Mouse (Mus musculus): Measurements from ENCODE around the gene Gpr84. TPM values are rescaled to one million over a fixed set of nuclear protein-coding genes. Genes with fewer than 3 reads are reported as not detected.

The Gpr84 gene
- total RNA-seq, 2 experiments from 2014 or later, result 0.14 TPM; not detected in 1

- DNase-seq, result no peak
Measured at GRCm38 (mm10) chr15:103305792-103306645, 4.4 kb downstream of the Gpr84 start.

- peak; percentile 93 for DNase-seq
Measured at GRCm38 (mm10) chr15:103305070-103305678, 5.2 kb downstream of the Gpr84 start.

GRCm38 (mm10) chr15:103304616-103304969, 5.8 kb downstream of the Gpr84 start:
- no peak for DNase-seq

GRCm38 (mm10) chr15:103303916-103304615, 6.3 kb downstream of the Gpr84 start:
- no peak for DNase-seq

- no peak for DNase-seq
Measured at GRCm38 (mm10) chr15:103302341-103303021, 7.9 kb downstream of the Gpr84 start.

- no peak for DNase-seq
Measured at GRCm38 (mm10) chr15:103301547-103302340, 8.7 kb downstream of the Gpr84 start.

GRCm38 (mm10) chr15:103301046-103301445, 9.4 kb downstream of the Gpr84 start:
- DNase-seq, result no peak

- DNase-seq, result no peak
Measured at GRCm38 (mm10) chr15:103300560-103300959, 9.9 kb downstream of the Gpr84 start.

- DNase-seq, result no peak
Measured at GRCm38 (mm10) chr15:103300067-103300471, 10.3 kb downstream of the Gpr84 start.

- no peak for DNase-seq
Measured at GRCm38 (mm10) chr15:103299644-103300043, 10.8 kb downstream of the Gpr84 start.

GRCm38 (mm10) chr15:103298861-103299616, 11.4 kb downstream of the Gpr84 start:
- no peak for DNase-seq

GRCm38 (mm10) chr15:103298026-103298425, 12.4 kb downstream of the Gpr84 start:
- no peak for DNase-seq

- no peak for DNase-seq
Measured at GRCm38 (mm10) chr15:103297313-103297712, 13.1 kb downstream of the Gpr84 start.

GRCm38 (mm10) chr15:103295851-103296250, 14.6 kb downstream of the Gpr84 start:
- no peak for DNase-seq

- DNase-seq, result no peak
Measured at GRCm38 (mm10) chr15:103294649-103295048, 15.8 kb downstream of the Gpr84 start.

GRCm38 (mm10) chr15:103293375-103293774, 17.0 kb downstream of the Gpr84 start:
- DNase-seq, result no peak

- DNase-seq, result no peak
Measured at GRCm38 (mm10) chr15:103292673-103293345, 17.6 kb downstream of the Gpr84 start.

- no peak for DNase-seq
Measured at GRCm38 (mm10) chr15:103290843-103291242, 19.6 kb downstream of the Gpr84 start.

- DNase-seq, result no peak
Measured at GRCm38 (mm10) chr15:103290417-103290816, 20.0 kb downstream of the Gpr84 start.

GRCm38 (mm10) chr15:103289600-103289999, 20.8 kb downstream of the Gpr84 start:
- no peak for DNase-seq

Measured in gastrocnemius, postnatal 10 days (tissue).